Mouse (Mus musculus): ENCODE data around the gene Plekhg5. TPM values are rescaled to one million over a fixed set of nuclear protein-coding genes. Genes with fewer than 3 reads are reported as not detected.

Gene Plekhg5
- polyA plus RNA-seq, 1 experiment from 2014 or later, result 20.9 TPM

DNA sequence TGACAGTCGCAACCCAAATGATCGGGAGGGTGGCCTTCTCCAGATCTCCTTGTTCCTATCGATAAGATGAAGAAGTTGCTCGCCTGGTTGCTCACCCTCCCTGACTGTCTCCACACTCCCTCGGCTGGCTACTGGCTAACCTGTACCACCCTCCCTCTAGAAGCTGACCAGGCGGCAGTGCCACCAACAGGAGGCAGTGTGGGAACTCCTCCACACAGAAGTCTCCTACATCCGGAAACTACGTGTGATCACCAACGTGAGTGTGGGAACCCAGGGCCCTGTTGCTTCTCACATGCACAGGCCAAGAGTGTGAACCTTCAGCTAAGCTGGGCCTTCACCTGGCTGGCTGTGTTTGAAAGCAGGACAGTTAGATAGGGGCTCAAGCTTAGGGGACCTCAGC is 34.4 kb downstream of the Plekhg5 start:
- Histone ChIP-seq H3K9ac (no peak overlapping the region), H3K4me1 (peaks cover 40% of the 10 kb centered on the region), H3K4me3 (replicated peaks) (no peak overlapping the region), H3K36me3 (peaks cover 84% of the 10 kb centered on the region), H3K4me2 (no peak overlapping the region), H3K27me3 (no peaks in the 10 kb centered on the region), H3K27ac (peak overlapping the region; percentile 98), H3K9me3 (replicated peaks) (no peaks in the 10 kb centered on the region)
- no peak for ATAC-seq (replicated peaks; ENCODE audit: low FRiP score)
- 63% methylated on average over 9 of the region's 9 CpGs for WGBS

DNA sequence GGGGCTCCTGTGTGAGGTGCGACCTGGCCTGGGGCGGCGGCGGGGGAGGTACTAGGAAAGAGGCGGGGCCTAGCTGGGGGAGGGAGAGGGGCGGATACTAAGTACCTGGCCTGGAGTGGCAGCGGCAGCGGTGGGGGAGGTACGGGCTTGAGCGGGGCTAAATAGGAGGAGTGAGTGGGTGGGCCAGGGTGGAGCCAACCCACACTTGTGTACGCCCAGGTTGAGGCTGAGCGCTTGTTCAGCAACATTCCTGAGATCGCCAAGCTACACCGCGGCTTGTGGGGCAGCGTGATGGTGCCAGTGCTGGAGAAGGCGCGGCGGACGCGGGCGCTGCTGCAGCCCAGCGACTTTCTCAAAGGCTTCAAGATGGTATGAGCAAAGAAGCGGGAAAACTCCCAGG is 35.2 kb downstream of the Plekhg5 start:
- Histone ChIP-seq H3K4me3 (replicated peaks) (peak overlapping the region; percentile 43), H3K9ac (peak overlapping the region; percentile 33), H3K9me3 (replicated peaks) (no peaks in the 10 kb centered on the region), H3K4me2 (peak overlapping the region; percentile 71), H3K36me3 (peaks cover 84% of the 10 kb centered on the region), H3K4me1 (peaks cover 39% of the 10 kb centered on the region), H3K27ac (peak overlapping the region; percentile 98), H3K27me3 (no peaks in the 10 kb centered on the region)
- peak; percentile 88 for ATAC-seq (replicated peaks; ENCODE audit: low FRiP score)
- 14% methylated on average over 24 of the region's 24 CpGs for WGBS

DNA sequence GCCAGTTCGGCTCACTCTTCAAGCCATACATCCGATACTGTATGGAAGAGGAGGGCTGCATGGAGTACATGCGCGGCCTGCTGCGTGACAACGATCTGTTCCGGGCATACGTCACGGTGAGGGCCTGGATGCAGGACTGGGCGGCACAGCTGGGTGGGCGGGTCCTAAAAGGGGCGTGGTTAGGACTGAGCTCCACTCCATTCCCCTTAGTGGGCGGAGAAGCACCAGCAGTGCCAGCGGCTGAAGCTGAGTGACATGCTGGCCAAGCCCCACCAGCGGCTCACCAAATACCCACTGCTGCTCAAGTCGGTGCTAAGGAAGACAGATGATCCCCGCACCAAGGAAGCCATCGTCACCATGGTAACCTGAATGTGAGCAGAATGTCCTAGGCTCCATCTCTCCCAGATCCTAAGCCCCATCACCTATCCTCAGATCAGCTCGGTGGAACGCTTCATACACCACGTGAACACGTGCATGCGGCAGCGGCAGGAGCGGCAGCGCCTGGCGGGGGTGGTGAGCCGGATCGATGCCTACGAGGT is 35.7 kb downstream of the Plekhg5 start:
- no peaks in the 10 kb centered on the region for H3K27me3 ChIP-seq
- H3K9me3 ChIP-seq (replicated peaks), result no peaks in the 10 kb centered on the region
- H3K4me1 ChIP-seq, result peaks cover 38% of the 10 kb centered on the region
- peak; percentile 93 for ATAC-seq (replicated peaks; ENCODE audit: low FRiP score)
- H3K4me3 ChIP-seq (replicated peaks), result peak overlapping the region; percentile 43
- peak overlapping the region; percentile 98 for H3K27ac ChIP-seq
- H3K9ac ChIP-seq, result peak overlapping the region; percentile 33
- 16% methylated on average over 30 of the region's 30 CpGs for WGBS
- H3K36me3 ChIP-seq, result peaks cover 84% of the 10 kb centered on the region
- H3K4me2 ChIP-seq, result peak overlapping the region; percentile 71

DNA sequence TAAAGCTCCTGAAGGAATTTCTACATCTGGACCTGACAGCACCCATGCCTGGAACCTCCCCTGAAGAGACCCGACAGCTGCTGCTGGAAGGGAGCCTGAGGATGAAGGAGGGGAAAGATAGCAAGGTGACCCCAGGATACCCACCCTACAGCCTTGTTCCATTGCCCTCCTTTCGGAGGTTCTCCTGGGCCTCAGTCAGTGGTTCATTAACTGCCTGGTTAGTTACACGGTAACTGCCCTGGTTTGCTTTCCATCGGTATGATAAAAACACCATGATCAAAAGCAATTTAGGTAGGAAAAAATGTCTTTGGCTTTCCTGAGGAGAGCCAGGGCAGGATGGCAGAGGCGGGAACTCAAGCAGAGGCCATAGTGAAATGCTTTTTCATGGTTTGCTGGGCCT is 36.4 kb downstream of the Plekhg5 start:
- ATAC-seq (replicated peaks; ENCODE audit: low FRiP score), result no peak
- no peaks in the 10 kb centered on the region for H3K27me3 ChIP-seq
- H3K4me3 ChIP-seq (replicated peaks), result peak overlapping the region; percentile 43
- H3K27ac ChIP-seq, result peak overlapping the region; percentile 98
- peak overlapping the region; percentile 71 for H3K4me2 ChIP-seq
- H3K36me3 ChIP-seq, result peaks cover 84% of the 10 kb centered on the region
- H3K4me1 ChIP-seq, result peaks cover 40% of the 10 kb centered on the region
- no peaks in the 10 kb centered on the region for H3K9me3 ChIP-seq (replicated peaks)
- WGBS, result 69% methylated on average over 5 of the region's 5 CpGs
- H3K9ac ChIP-seq, result no peak overlapping the region

DNA sequence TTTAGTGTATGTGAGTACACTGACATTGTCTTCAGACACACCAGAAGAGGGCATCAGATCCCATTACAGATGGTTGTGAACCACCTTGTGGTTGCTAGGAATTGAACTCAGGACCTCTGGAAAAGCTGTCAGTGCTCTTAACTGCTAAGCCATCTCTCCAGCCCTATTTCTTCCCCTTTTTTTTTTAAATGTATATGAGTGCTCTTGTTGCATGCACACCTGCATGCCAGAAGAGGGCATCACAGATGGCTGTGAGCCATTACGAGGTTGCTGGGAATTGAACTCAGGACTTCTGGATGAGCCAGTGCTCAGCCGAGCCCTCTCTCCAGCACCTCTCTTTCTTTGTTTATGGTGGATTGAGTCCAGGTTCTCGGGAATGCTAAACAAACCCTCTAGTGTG is 37.2 kb downstream of the Plekhg5 start:
- ATAC-seq (replicated peaks; ENCODE audit: low FRiP score), result no peak
- no peak overlapping the region for H3K9ac ChIP-seq
- H3K4me1 ChIP-seq, result peaks cover 40% of the 10 kb centered on the region
- H3K4me2 ChIP-seq, result no peak overlapping the region
- H3K9me3 ChIP-seq (replicated peaks), result no peaks in the 10 kb centered on the region
- no peak overlapping the region for H3K27ac ChIP-seq
- H3K4me3 ChIP-seq (replicated peaks), result no peak overlapping the region
- H3K27me3 ChIP-seq, result peaks cover 8% of the 10 kb centered on the region; the same call in 1 of the 2 replicates
- H3K36me3 ChIP-seq, result peaks cover 84% of the 10 kb centered on the region
- 75% methylated on average over 3 of the region's 3 CpGs for WGBS

DNA sequence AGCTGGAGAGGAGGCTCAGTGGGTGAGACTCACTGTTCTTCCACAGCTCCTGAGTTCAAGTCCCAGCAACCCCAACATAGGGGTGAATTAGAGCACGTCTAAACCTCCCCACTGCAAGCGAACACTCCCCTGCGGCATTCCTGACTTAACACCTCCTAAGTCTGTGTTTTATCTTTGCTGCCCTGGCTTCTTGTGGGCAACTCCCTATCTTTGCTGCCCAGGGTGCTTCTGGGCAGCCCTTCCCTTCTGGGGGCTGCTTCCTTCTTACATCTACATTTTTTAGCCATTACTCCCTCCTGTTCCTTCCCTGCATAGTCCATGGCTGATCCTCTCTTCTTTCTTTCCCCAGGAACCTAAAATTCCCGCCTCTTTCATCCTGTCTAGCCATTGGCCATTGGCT is 38.4 kb downstream of the Plekhg5 start:
- Histone ChIP-seq H3K9ac (no peak overlapping the region), H3K4me3 (replicated peaks) (no peak overlapping the region), H3K27me3 (peaks cover 17% of the 10 kb centered on the region; the same call in 1 of the 2 replicates), H3K36me3 (peaks cover 82% of the 10 kb centered on the region), H3K4me1 (peaks cover 50% of the 10 kb centered on the region), H3K27ac (no peak overlapping the region), H3K4me2 (no peak overlapping the region), H3K9me3 (replicated peaks) (no peaks in the 10 kb centered on the region)
- ATAC-seq (replicated peaks; ENCODE audit: low FRiP score), result no peak
- WGBS, result 90% methylated on average over 4 of the region's 4 CpGs

DNA sequence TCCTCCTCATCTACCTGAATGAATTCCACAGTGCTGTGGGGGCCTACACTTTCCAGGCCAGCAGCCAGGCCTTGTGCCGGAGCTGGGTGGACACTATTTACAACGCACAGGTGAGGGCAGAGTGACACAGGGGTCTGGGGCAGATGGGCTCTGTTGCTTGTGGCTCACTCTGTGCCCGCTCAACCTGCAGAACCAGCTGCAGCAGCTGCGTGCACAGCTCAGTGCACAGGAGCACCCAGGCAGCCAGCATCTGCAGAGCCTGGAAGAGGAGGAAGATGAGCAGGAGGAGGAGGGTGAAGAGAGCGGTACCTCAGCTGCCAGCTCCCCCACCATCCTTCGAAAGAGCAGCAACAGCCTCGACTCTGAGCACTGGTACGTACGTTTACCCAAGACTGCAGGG is 40.0 kb downstream of the Plekhg5 start:
- H3K36me3 ChIP-seq, result peaks cover 71% of the 10 kb centered on the region
- no peaks in the 10 kb centered on the region for H3K9me3 ChIP-seq (replicated peaks)
- H3K9ac ChIP-seq, result no peak overlapping the region
- 0 out of 2 replicates have a peak overlapping the region, but pooled peaks have one; percentile 10 for H3K27ac ChIP-seq
- peaks cover 27% of the 10 kb centered on the region for H3K27me3 ChIP-seq
- no peak overlapping the region for H3K4me3 ChIP-seq (replicated peaks)
- ATAC-seq (replicated peaks; ENCODE audit: low FRiP score), result no peak
- peaks cover 57% of the 10 kb centered on the region for H3K4me1 ChIP-seq
- H3K4me2 ChIP-seq, result no peak overlapping the region
- 57% methylated on average over 9 of the region's 9 CpGs for WGBS

DNA sequence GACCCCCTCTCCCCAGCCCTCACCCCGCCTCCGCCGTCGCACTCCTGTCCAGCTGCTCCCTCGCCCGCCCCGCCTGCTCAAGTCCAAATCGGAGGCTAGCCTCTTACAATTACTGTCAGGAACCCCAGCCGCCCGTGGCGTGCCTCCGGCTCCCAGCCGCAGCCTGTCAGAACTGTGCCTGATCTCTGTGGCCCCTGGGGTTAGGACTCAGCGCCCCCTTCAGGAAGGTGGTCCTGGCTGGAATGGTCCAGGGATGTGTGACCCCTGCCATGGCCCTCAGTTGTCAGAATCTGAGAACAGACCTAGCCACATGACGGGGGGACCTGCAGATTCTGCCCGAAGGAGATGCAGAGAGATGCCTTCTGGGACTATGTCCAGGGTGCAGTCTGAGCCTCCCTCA is 41.8 kb downstream of the Plekhg5 start:
- H3K36me3 ChIP-seq, result peaks cover 60% of the 10 kb centered on the region

DNA sequence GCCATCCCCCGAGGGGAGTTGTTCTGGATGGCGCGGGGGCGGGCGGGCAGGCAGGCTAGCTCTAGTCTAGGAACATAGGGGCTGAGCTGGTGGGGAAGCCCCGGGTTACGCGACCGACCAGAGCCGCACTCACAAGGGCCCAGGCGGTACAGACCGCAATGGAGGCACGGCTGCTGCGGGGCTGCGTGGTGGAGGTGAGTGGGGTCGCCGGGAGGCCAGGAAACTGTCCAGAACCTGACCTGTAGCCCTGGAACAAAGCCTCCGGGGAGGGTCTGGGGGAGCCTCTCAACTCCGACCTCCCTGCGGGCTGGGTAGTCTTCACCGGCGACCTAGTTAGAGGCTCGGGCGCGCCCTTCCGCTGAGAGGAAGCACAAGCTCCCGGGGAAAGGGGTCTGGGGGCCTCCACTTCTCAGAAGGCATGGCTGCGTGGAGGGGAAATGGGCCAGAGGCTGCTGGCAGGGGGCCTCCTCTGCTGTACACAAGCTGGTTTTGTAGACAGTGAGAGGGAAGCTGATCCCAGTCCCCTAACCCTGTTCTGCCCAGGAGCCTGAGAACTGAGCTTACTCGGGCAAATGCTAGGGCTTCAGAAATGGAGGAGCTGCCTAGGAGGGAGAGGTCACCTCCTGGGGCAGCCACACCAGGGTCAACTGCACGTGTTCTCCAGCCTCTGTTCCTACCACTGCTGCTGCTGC is 43.8 kb downstream of the Plekhg5 start, which contains the start of gene Tnfrsf25:
Tnfrsf25 (plus strand) TSS at position 14 of the 692 bp plus-strand sequence.
- no peaks in the 10 kb centered on the region for H3K9me3 ChIP-seq (replicated peaks)
- peak within 1 kb of the TSS; percentile 23 for H3K4me3 ChIP-seq (replicated peaks)
- H3K27ac ChIP-seq, result no peak within 1 kb of the TSS
- 3% methylated on average over 30 of the region's 30 CpGs for WGBS
- 0 out of 2 replicates have a peak within 1 kb of the TSS, but pooled peaks have one; percentile 27 for H3K9ac ChIP-seq
- H3K4me1 ChIP-seq, result peaks cover 61% of the 10 kb centered on the region
- H3K27me3 ChIP-seq, result peaks cover 64% of the 10 kb centered on the region
- H3K4me2 ChIP-seq, result peak within 1 kb of the TSS; percentile 57
- ATAC-seq (replicated peaks; ENCODE audit: low FRiP score), result peak; percentile 44; the same call in 1 of the 2 replicates
- H3K36me3 ChIP-seq, result peaks cover 41% of the 10 kb centered on the region

More for the DNA sequence above, 41.8 kb downstream of the Plekhg5 start:
- H3K9me3 ChIP-seq (replicated peaks), result no peaks in the 10 kb centered on the region
- 74% methylated on average over 16 of the region's 16 CpGs for WGBS
- no peak overlapping the region for H3K9ac ChIP-seq
- peaks cover 43% of the 10 kb centered on the region for H3K4me1 ChIP-seq
- no peak overlapping the region for H3K4me3 ChIP-seq (replicated peaks)
- no peak overlapping the region for H3K4me2 ChIP-seq
- peaks cover 44% of the 10 kb centered on the region for H3K27me3 ChIP-seq
- no peak overlapping the region for H3K27ac ChIP-seq
- no peak for ATAC-seq (replicated peaks; ENCODE audit: low FRiP score)

DNA sequence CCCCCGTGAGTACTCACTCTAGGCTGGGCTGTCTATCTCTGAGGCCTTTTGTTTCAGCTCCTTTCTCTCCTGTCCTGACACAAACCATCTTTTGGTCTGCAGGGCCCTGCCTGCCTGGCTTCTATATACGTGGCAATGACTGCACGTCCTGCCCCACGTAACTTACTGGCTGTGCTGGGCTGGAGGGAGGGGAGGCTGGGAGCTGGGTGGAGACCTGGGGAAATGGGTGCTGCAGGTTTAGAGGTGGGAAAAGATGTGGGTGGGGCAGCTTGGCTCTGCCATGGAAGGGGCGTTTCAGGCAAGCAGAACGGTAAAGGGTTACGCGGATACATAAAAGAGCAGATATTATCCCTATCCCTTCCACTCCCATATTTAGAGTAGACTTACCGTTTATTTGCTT is 45.2 kb downstream of the Plekhg5 start:
- Histone ChIP-seq H3K4me1 (peaks cover 59% of the 10 kb centered on the region), H3K9me3 (replicated peaks) (no peaks in the 10 kb centered on the region), H3K4me2 (no peak overlapping the region), H3K9ac (no peak overlapping the region), H3K36me3 (peaks cover 27% of the 10 kb centered on the region), H3K4me3 (replicated peaks) (no peak overlapping the region), H3K27me3 (peaks cover 79% of the 10 kb centered on the region), H3K27ac (no peak overlapping the region)
- ATAC-seq (replicated peaks; ENCODE audit: low FRiP score), result no peak
- 77% methylated on average over 9 of the region's 9 CpGs for WGBS

DNA sequence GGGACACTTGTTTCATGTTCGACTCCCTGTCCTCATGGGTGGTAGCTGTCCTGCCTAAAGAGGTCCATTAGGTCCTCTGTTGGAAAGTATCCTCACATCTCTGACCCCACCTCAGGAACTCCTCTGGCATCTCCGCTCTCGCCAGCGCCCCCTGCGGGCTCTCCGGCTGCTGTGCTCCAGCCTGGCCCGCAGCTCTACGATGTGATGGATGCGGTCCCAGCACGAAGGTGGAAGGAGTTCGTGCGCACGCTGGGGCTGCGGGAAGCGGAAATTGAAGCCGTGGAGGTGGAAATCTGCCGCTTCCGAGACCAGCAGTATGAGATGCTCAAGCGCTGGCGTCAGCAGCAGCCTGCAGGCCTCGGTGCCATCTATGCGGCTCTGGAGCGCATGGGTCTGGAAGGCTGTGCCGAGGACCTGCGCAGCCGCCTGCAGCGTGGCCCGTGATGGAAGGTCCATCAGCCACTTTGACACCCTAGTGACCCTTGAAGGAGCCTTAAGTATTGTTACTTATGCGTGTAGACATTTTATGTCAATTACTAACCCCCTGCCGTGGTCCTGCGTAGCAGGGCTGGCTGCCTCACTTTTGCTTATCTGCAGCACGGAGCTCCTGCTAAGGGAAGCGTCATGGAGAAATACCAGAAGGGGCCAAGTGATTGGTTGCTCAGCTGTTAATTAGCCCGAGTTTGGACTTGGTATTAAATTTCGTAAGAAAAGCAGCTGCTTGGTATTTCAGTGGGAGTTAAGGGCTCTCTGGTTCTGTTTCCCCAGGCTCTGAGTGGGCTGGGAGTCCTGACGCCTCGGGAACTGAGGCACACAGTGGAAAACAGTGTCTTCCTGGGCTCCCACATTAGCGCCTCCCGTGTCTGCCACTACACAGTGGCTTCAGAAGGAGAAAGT is 47.3 kb downstream of the Plekhg5 start:
- Histone ChIP-seq H3K36me3 (0 out of 2 replicates have a peak, but pooled peaks cover 6% of the 10 kb centered on the region), H3K9ac (no peak overlapping the region), H3K4me3 (replicated peaks) (peak overlapping the region; percentile 33), H3K4me2 (peak overlapping the region; percentile 58), H3K27me3 (peaks cover 90% of the 10 kb centered on the region), H3K27ac (peak overlapping the region; percentile 69), H3K4me1 (peaks cover 60% of the 10 kb centered on the region), H3K9me3 (replicated peaks) (no peaks in the 10 kb centered on the region)
- WGBS, result 5% methylated on average over 39 of the region's 39 CpGs
- 0 out of 2 replicates have a peak, but pooled peaks have one; percentile 4 for ATAC-seq (replicated peaks; ENCODE audit: low FRiP score)
